Mouse (Mus musculus): ENCODE results near the gene Zyg11b. TPM values are rescaled to one million over a fixed set of nuclear protein-coding genes. Genes with fewer than 3 reads are reported as not detected.

The Zyg11b gene
- total and polyA plus RNA-seq, 3 experiments, result 9.3 to 14.2 (median 11.8) TPM

DNA sequence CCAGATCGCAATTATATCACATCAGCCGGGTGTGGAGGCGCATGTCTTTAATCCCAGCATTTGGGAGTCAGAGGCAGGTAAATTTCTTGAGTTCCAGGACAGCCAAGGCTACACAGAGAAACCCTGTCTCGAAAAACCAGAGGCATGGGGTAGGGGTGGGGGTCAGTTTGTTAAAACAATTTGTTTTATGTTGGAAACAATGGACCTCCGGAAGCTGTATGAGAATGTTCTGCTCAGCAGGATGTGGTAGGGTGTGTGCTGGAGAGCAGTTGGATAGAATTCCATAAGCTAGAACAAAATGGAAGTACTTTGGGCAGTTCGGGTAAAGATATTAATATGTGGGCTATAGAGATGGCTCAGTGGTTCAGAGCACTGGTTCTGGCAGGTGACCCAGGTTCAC lies 34.5 kb upstream of the Zyg11b start:
- TF ChIP-seq RAD21 (IDR thresholded peaks at IDR 0.05; ENCODE audit: low read depth, low read length), result no peak
- TF ChIP-seq TBP (conservative IDR thresholded peaks at IDR 0.05; ENCODE audit: low read depth, low read length), result no peak
- no peak for TF ChIP-seq MAFK (IDR thresholded peaks at IDR 0.05; ENCODE audit: insufficient replicate concordance, low read length)
- TF ChIP-seq HCFC1 (IDR thresholded peaks at IDR 0.05; ENCODE audit: low read depth, low read length), result no peak
- no peak for TF ChIP-seq MAZ (IDR thresholded peaks at IDR 0.05; ENCODE audit: low read depth, low read length)
- no peak for TF ChIP-seq ZC3H11A (IDR thresholded peaks at IDR 0.05; ENCODE audit: low read depth, low read length)
- no peak for TF ChIP-seq SMC3 (IDR thresholded peaks at IDR 0.05; ENCODE audit: low read depth, low read length)
- TF ChIP-seq UBTF (IDR thresholded peaks at IDR 0.05; ENCODE audit: low read depth, low read length), result no peak
- no peak for TF ChIP-seq MXI1 (IDR thresholded peaks at IDR 0.05; ENCODE audit: low read depth, low read length)
- no peak for TF ChIP-seq JUN (IDR thresholded peaks at IDR 0.05; ENCODE audit: insufficient read depth, low read depth, low read length)
- TF ChIP-seq EP300 (IDR thresholded peaks at IDR 0.05; ENCODE audit: low read length), result no peak
- no peak for TF ChIP-seq TCF12 (IDR thresholded peaks at IDR 0.05; ENCODE audit: low read depth, low read length)
- no peak for TF ChIP-seq ELF1 (IDR thresholded peaks at IDR 0.05; ENCODE audit: low read depth, low read length)
- no peak for TF ChIP-seq MYC (IDR thresholded peaks at IDR 0.05; ENCODE audit: low read depth, low read length)
- TF ChIP-seq CHD2 (IDR thresholded peaks at IDR 0.05; ENCODE audit: low read length), result no peak
- TF ChIP-seq BHLHE40 (IDR thresholded peaks at IDR 0.05; ENCODE audit: low read depth, low read length), result no peak
- TF ChIP-seq ZMIZ1 (IDR thresholded peaks at IDR 0.05; ENCODE audit: low read depth, low read length), result no peak
- TF ChIP-seq SIN3A (IDR thresholded peaks at IDR 0.05; ENCODE audit: low read length), result no peak
- TF ChIP-seq NELFE (IDR thresholded peaks at IDR 0.05; ENCODE audit: low read depth, low read length), result no peak
- no peak for TF ChIP-seq USF2 (conservative IDR thresholded peaks at IDR 0.05; ENCODE audit: low read depth, low read length)
- DNase-seq (ENCODE audit: extremely low read depth), result no peak
- Histone ChIP-seq H3K79me2 (replicated peaks; ENCODE audit: control insufficient read depth, extremely low read depth, insufficient read depth, poor library complexity, severe bottlenecking) (0 out of 2 replicates have a peak, but pooled peaks cover 1% of the 10 kb centered on the region), H3K4me3 (replicated peaks in 1 of 3; ENCODE audit: low read depth in 2 of 3, low read length in 2 of 3, poor library complexity in 1 of 3) (no peak overlapping the region), H3K27me3 (replicated peaks) (no peaks in the 10 kb centered on the region), H3K27ac (ENCODE audit: insufficient read depth, low read depth) (no peak overlapping the region), H3K9me3 (replicated peaks; ENCODE audit: low read length) (no peaks in the 10 kb centered on the region), H3K9ac (ENCODE audit: insufficient read depth, low read depth) (no peak overlapping the region), H3K4me2 (ENCODE audit: insufficient read depth, low read depth, poor library complexity, severe bottlenecking) (no peak overlapping the region), H3K36me3 (replicated peaks in 1 of 2; ENCODE audit: control insufficient read depth in 1 of 2, insufficient read depth in 1 of 2, low read length in 1 of 2) (peaks cover 29 to 81% of the 10 kb centered on the region in 2 experiments), H3K4me1 (ENCODE audit: control insufficient read depth in 1 of 2, insufficient read depth in 2 of 2) (peaks cover 0 to 9% of the 10 kb centered on the region in 2 experiments; a peak in 1 of 4 replicates)
- in situ Hi-C loops (cut with MboI; ENCODE audit: low pct_ligation_motif_present, low pct_unique_long_range_greater_than_20kb, low sequenced_read_pairs) (loop anchor here (25.0 kb wide), 1 partner anchor 227 kb away; no protein-coding TSS in a partner anchor), dilution Hi-C loops (cut with MboI; ENCODE audit: extremely low pct_ligation_motif_present, extremely low pct_unique_long_range_greater_than_20kb, low sequenced_read_pairs) (no loop called here)

DNA sequence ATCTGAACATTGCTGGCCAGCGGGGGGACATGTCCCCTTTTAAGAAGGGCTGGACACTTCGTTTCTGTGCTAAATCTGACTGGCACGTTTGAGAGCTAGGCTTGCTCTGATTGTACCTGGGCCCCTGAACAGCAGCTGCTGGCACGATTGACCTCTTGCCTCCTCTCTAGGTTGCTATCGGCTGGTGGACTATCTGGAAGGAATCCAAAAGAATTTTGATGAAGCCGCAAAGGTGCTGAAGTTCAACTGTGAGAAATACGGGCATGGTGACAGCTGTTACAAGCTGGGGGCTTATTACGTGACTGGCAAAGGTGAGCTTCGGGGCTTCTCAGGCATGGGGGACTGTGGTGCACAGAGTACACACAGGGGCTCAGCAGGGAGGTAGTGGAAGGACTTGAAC lies 31.1 kb upstream of the Zyg11b start:
- H3K4me2 ChIP-seq (ENCODE audit: insufficient read depth, low read depth, poor library complexity, severe bottlenecking), result no peak overlapping the region

More for the DNA sequence above, 31.1 kb upstream of the Zyg11b start:
- TF ChIP-seq RAD21 (IDR thresholded peaks at IDR 0.05; ENCODE audit: low read depth, low read length) (no peak), E2F4 (IDR thresholded peaks at IDR 0.05; ENCODE audit: insufficient replicate concordance, low read depth, low read length) (no peak), NELFE (IDR thresholded peaks at IDR 0.05; ENCODE audit: low read depth, low read length) (no peak)
- H3K4me3 ChIP-seq (replicated peaks in 1 of 3; ENCODE audit: low read depth in 2 of 3, low read length in 2 of 3, poor library complexity in 1 of 3), result no peak overlapping the region
- H3K27ac ChIP-seq (ENCODE audit: insufficient read depth, low read depth), result no peak overlapping the region
- H3K27me3 ChIP-seq (replicated peaks), result no peaks in the 10 kb centered on the region
- no peak overlapping the region for H3K9ac ChIP-seq (ENCODE audit: insufficient read depth, low read depth)
- peaks cover 16 to 57% of the 10 kb centered on the region in 2 experiments for H3K36me3 ChIP-seq (replicated peaks in 1 of 2; ENCODE audit: control insufficient read depth in 1 of 2, insufficient read depth in 1 of 2, low read length in 1 of 2)
- H3K79me2 ChIP-seq (replicated peaks; ENCODE audit: control insufficient read depth, extremely low read depth, insufficient read depth, poor library complexity, severe bottlenecking), result peaks cover 11% of the 10 kb centered on the region
- dilution Hi-C loops (cut with MboI; ENCODE audit: extremely low pct_ligation_motif_present, extremely low pct_unique_long_range_greater_than_20kb, low sequenced_read_pairs), result no loop called here
- H3K4me1 ChIP-seq (ENCODE audit: control insufficient read depth in 1 of 2, insufficient read depth in 2 of 2), result peaks cover 3 to 20% of the 10 kb centered on the region in 2 experiments; a peak in 3 of 4 replicates
- DNase-seq (ENCODE audit: extremely low read depth), result no peak
- in situ Hi-C loops (cut with MboI; ENCODE audit: low pct_ligation_motif_present, low pct_unique_long_range_greater_than_20kb, low sequenced_read_pairs), result loop anchor here (25.0 kb wide), 1 partner anchor 230 kb away; no protein-coding TSS in a partner anchor
- no peaks in the 10 kb centered on the region for H3K9me3 ChIP-seq (replicated peaks; ENCODE audit: low read length)
